Mouse (Mus musculus) CH12.LX (cell line): ENCODE measurements around the gene Cux1. TPM values are rescaled to one million over a fixed set of nuclear protein-coding genes. Genes with fewer than 3 reads are reported as not detected.
A peak's percentile ranks its signal among the peaks of the same experiment; 100 is the strongest.

Experiments
- DNase-seq: peaks from one replicate; pipeline ENCODE4 v3.0.0-alpha.2; 2013; ENCODE audit errors: extremely low read depth
- H3K27ac ChIP-seq: 2 replicates; pipeline ENCODE4 v1.5.1; 2012; ENCODE audit warnings: low read depth, mild to moderate bottlenecking, control low read depth, moderate library complexity; ENCODE audit not compliant: insufficient read depth
- H3K27me3 ChIP-seq: replicated peaks from 2 replicates; pipeline ENCODE3; 2012; ENCODE audit warnings: inconsistent platforms
- H3K36me3 ChIP-seq, 2 experiments: replicated peaks in 1 of 2; 2 replicates each; pipeline versions ENCODE3 to v1.6.1; 2012; ENCODE audit warnings: inconsistent platforms in 1 of 2, low read length in 1 of 2, mild to moderate bottlenecking in 1 of 2, mixed read lengths in 1 of 2, moderate library complexity in 1 of 2; ENCODE audit not compliant: control insufficient read depth in 1 of 2, insufficient read depth in 1 of 2
- H3K4me1 ChIP-seq, 2 experiments: 2 replicates each; pipeline ENCODE4 v1.6.1; 2012; ENCODE audit warnings: inconsistent platforms in 1 of 2, moderate library complexity in 1 of 2; ENCODE audit not compliant: insufficient read depth in 2 of 2, control insufficient read depth in 1 of 2
- H3K4me2 ChIP-seq: 2 replicates; pipeline ENCODE4 v1.6.1; 2012; ENCODE audit warnings: low read depth, mild to moderate bottlenecking, control low read depth; ENCODE audit not compliant: poor library complexity, insufficient read depth, severe bottlenecking
- H3K4me3 ChIP-seq, 3 experiments: fragments of 150-350 bp in 1 of 3; sonication (generic) in 1 of 3; replicated peaks in 1 of 3; 2 replicates each; pipeline versions ENCODE3 to v1.5.1; 2011 to 2012; ENCODE audit warnings: low read depth in 2 of 3, low read length in 2 of 3, mild to moderate bottlenecking in 2 of 3, moderate library complexity in 2 of 3, control low read depth in 1 of 3, improper control_type of control experiment in 1 of 3, inconsistent platforms in 1 of 3, mixed read lengths in 1 of 3; ENCODE audit not compliant: poor library complexity in 1 of 3
- H3K79me2 ChIP-seq: replicated peaks from 2 replicates; pipeline ENCODE4 v1.6.1; 2012; ENCODE audit warnings: mild to moderate bottlenecking, moderate library complexity; ENCODE audit not compliant: control insufficient read depth, poor library complexity, insufficient read depth, severe bottlenecking; ENCODE audit errors: extremely low read depth
- H3K9ac ChIP-seq: 2 replicates; pipeline ENCODE4 v1.6.1; 2012; ENCODE audit warnings: low read depth, mild to moderate bottlenecking, control low read depth, moderate library complexity; ENCODE audit not compliant: insufficient read depth
- H3K9me3 ChIP-seq: replicated peaks from 2 replicates; pipeline ENCODE3; 2012; ENCODE audit warnings: low read length, inconsistent platforms, mixed read lengths
- BHLHE40 ChIP-seq: IDR thresholded peaks from 2 replicates; pipeline ENCODE4 v1.6.1; 2011; ENCODE audit warnings: mild to moderate bottlenecking, low read depth, low read length, improper control_type of control experiment
- CHD1 ChIP-seq: IDR thresholded peaks from 2 replicates; pipeline ENCODE4 v1.6.1; 2012; ENCODE audit warnings: low read depth, low read length, improper control_type of control experiment, inconsistent platforms
- CHD2 ChIP-seq: IDR thresholded peaks from 2 replicates; pipeline ENCODE4 v1.6.1; 2011; ENCODE audit warnings: low read length, improper control_type of control experiment
- CTCF ChIP-seq, 2 experiments: IDR thresholded peaks in 1 of 2; conservative IDR thresholded peaks in 1 of 2; 2 replicates each; pipeline ENCODE4 v1.5.1; 2011 to 2012; ENCODE audit warnings: low read depth in 2 of 2, low read length in 2 of 2, improper control_type of control experiment in 1 of 2, inconsistent platforms in 1 of 2, mild to moderate bottlenecking in 1 of 2, moderate library complexity in 1 of 2
- E2F4 ChIP-seq: IDR thresholded peaks from 2 replicates; pipeline ENCODE4 v1.6.1; 2011; ENCODE audit warnings: low read depth, low read length, improper control_type of control experiment; ENCODE audit not compliant: insufficient replicate concordance
- ELF1 ChIP-seq: IDR thresholded peaks from 2 replicates; pipeline ENCODE4 v1.6.1; 2014; ENCODE audit warnings: low read depth, mild to moderate bottlenecking, inconsistent platforms, low read length, improper control_type of control experiment
- EP300 ChIP-seq: IDR thresholded peaks from 2 replicates; pipeline ENCODE4 v1.6.1; 2011; ENCODE audit warnings: low read length, improper control_type of control experiment
- GABPA ChIP-seq: IDR thresholded peaks from 2 replicates; pipeline ENCODE4 v1.6.1; 2012; ENCODE audit warnings: low read depth, low read length, improper control_type of control experiment, inconsistent platforms; ENCODE audit not compliant: insufficient replicate concordance
- JUND ChIP-seq: conservative IDR thresholded peaks from 2 replicates; pipeline ENCODE4 v1.6.1; 2011; ENCODE audit warnings: low read depth, low read length, improper control_type of control experiment
- KAT2A ChIP-seq: IDR thresholded peaks from 2 replicates; pipeline ENCODE4 v1.6.1; 2012; ENCODE audit warnings: low read length, improper control_type of control experiment, inconsistent platforms; ENCODE audit not compliant: insufficient replicate concordance
- MAX ChIP-seq: IDR thresholded peaks from 2 replicates; pipeline ENCODE4 v1.6.1; 2011; ENCODE audit warnings: low read length, improper control_type of control experiment
- MXI1 ChIP-seq: IDR thresholded peaks from 2 replicates; pipeline ENCODE4 v1.6.1; 2011; ENCODE audit warnings: mild to moderate bottlenecking, low read depth, low read length, improper control_type of control experiment
- NELFE ChIP-seq: IDR thresholded peaks from 2 replicates; pipeline ENCODE4 v1.6.1; 2011; ENCODE audit warnings: low read depth, low read length, improper control_type of control experiment
- NRF1 ChIP-seq: IDR thresholded peaks from 2 replicates; pipeline ENCODE4 v1.6.1; 2014; ENCODE audit warnings: low read depth, mild to moderate bottlenecking, inconsistent platforms, low read length, improper control_type of control experiment, moderate library complexity
- POLR2A ChIP-seq: IDR thresholded peaks from 2 replicates; pipeline ENCODE4 v1.6.1; 2011; ENCODE audit warnings: low read depth, mild to moderate bottlenecking, improper control_type of control experiment, low read length
- RAD21 ChIP-seq: IDR thresholded peaks from 2 replicates; pipeline ENCODE4 v1.6.1; 2011; ENCODE audit warnings: low read depth, mild to moderate bottlenecking, low read length, improper control_type of control experiment, moderate library complexity
- SIN3A ChIP-seq: IDR thresholded peaks from 2 replicates; pipeline ENCODE4 v1.6.1; 2012; ENCODE audit warnings: low read length, improper control_type of control experiment, inconsistent platforms
- SMC3 ChIP-seq: IDR thresholded peaks from 2 replicates; pipeline ENCODE4 v1.6.1; 2011; ENCODE audit warnings: low read depth, low read length, improper control_type of control experiment
- TBP ChIP-seq: conservative IDR thresholded peaks from 2 replicates; pipeline ENCODE4 v1.6.1; 2011; ENCODE audit warnings: low read depth, low read length, improper control_type of control experiment
- USF2 ChIP-seq: conservative IDR thresholded peaks from 2 replicates; pipeline ENCODE4 v1.6.1; 2011; ENCODE audit warnings: low read depth, low read length, improper control_type of control experiment
- ZC3H11A ChIP-seq: IDR thresholded peaks from 2 replicates; pipeline ENCODE4 v1.6.1; 2012; ENCODE audit warnings: low read depth, mild to moderate bottlenecking, inconsistent platforms, low read length, improper control_type of control experiment
- ZMIZ1 ChIP-seq: IDR thresholded peaks from 2 replicates; pipeline ENCODE4 v1.6.1; 2012; ENCODE audit warnings: low read depth, mild to moderate bottlenecking, inconsistent platforms, low read length, improper control_type of control experiment
- ZNF384 ChIP-seq: IDR thresholded peaks from 2 replicates; pipeline ENCODE4 v1.6.1; 2012; ENCODE audit warnings: low read depth, low read length, improper control_type of control experiment, inconsistent platforms
- dilution Hi-C: fragments of 300-500 bp; cut with MboI; formaldehyde crosslinking; loops from 2 replicates; pipeline ENCODE4 v1.14.3; 2020; ENCODE audit warnings: low sequenced_read_pairs; ENCODE audit not compliant: extremely low pct_unique_long_range_greater_than_20kb, extremely low pct_ligation_motif_present
- in situ Hi-C: fragments of 300-500 bp; cut with MboI; formaldehyde crosslinking; loops from 3 replicates; pipeline ENCODE4 v1.14.3; 2019; ENCODE audit warnings: low sequenced_read_pairs, low pct_ligation_motif_present, low pct_unique_long_range_greater_than_20kb, mixed read lengths
- polyA plus RNA-seq: library from polyadenylated mRNA; unstranded; fragments of >175 nt; gene quantifications from 2 replicates; pipeline ENCODE4 v1.2.1, GENCODE M21; 2012; ENCODE audit warnings: low read depth; ENCODE audit not compliant: insufficient read length
- total RNA-seq, 2 experiments: library from RNA; depleted of rRNA; stranded (reverse); fragments of 300-350 nt in 1 of 2; fragments of >200 nt in 1 of 2; gene quantifications; 2 replicates each; pipeline ENCODE4 v1.2.3; 2012 to 2014

Gene Cux1
- total and polyA plus RNA-seq, 3 experiments: 12.4 to 21.9 (median 19.6) TPM

GRCm38 (mm10) chr5:136382261-136383005, 184.9 kb downstream of the Cux1 start:
- TF ChIP-seq CTCF (conservative IDR thresholded peaks at IDR 0.05 in 1 of 2, IDR thresholded peaks at IDR 0.05 in 1 of 2; ENCODE audit: low read depth in 2 of 2, low read length in 2 of 2) (no peak), ZMIZ1 (no peak), SMC3 (no peak), EP300 (no peak), RAD21 (no peak), MAX (no peak), CHD2 (no peak), ZC3H11A (no peak), SIN3A (no peak)
- Histone ChIP-seq H3K4me2 (no peak overlapping the region), H3K9ac (no peak overlapping the region), H3K4me3 (no peak overlapping the region), H3K27me3 (no peaks in the 10 kb centered on the region), H3K9me3 (peaks cover 3% of the 10 kb centered on the region), H3K4me1 (no peaks in the 10 kb centered on the region), H3K27ac (no peak overlapping the region), H3K79me2 (no peaks in the 10 kb centered on the region), H3K36me3 (peaks cover 0 to 26% of the 10 kb centered on the region in 2 experiments)
- DNase-seq: no peak
- in situ Hi-C loops (no loop called here), dilution Hi-C loops (no loop called here)

GRCm38 (mm10) chr5:136379405-136379804, 187.9 kb downstream of the Cux1 start:
- no peaks in the 10 kb centered on the region for H3K27me3 ChIP-seq
- H3K9ac ChIP-seq: no peak overlapping the region
- H3K4me3 ChIP-seq: no peak overlapping the region
- no peak for DNase-seq
- H3K27ac ChIP-seq: no peak overlapping the region
- dilution Hi-C loops (no loop called here), in situ Hi-C loops (no loop called here)
- H3K79me2 ChIP-seq: no peaks in the 10 kb centered on the region
- H3K9me3 ChIP-seq: peaks cover 3% of the 10 kb centered on the region
- peaks cover 0 to 31% of the 10 kb centered on the region in 2 experiments for H3K36me3 ChIP-seq
- TF ChIP-seq MXI1: no peak
- no peak for TF ChIP-seq JUND
- no peak for TF ChIP-seq CHD1
- TF ChIP-seq KAT2A: no peak
- no peak for TF ChIP-seq ELF1
- no peak for TF ChIP-seq BHLHE40
- peak; percentile 33 for TF ChIP-seq RAD21
- TF ChIP-seq NRF1: no peak
- no peak for TF ChIP-seq POLR2A
- TF ChIP-seq TBP: no peak
- TF ChIP-seq GABPA: no peak
- no peak for TF ChIP-seq NELFE
- no peak for TF ChIP-seq SIN3A
- TF ChIP-seq ZMIZ1: no peak
- TF ChIP-seq ZC3H11A: no peak
- TF ChIP-seq SMC3: peak; percentile 23
- TF ChIP-seq CTCF (conservative IDR thresholded peaks at IDR 0.05 in 1 of 2, IDR thresholded peaks at IDR 0.05 in 1 of 2; ENCODE audit: low read depth in 2 of 2, low read length in 2 of 2): peak in 1 of 2 experiments; percentile 43; a peak in 2 of 4 replicates
- TF ChIP-seq ZNF384: no peak
- TF ChIP-seq USF2: no peak
- TF ChIP-seq E2F4: no peak
- H3K4me2 ChIP-seq: no peak overlapping the region
- no peaks in the 10 kb centered on the region for H3K4me1 ChIP-seq
